Mouse (Mus musculus) midbrain, embryonic 13.5 days (tissue): ENCODE measurements around the gene Camkmt. TPM values are rescaled to one million over a fixed set of nuclear protein-coding genes. Genes with fewer than 3 reads are reported as not detected.

Experiments used
- ATAC-seq: fragments of 200-750 bp; cut with Nextera tagmentation; 2 replicates; pipeline ENCODE4 v1.8.0; 2017; ENCODE audit warnings: mild to moderate bottlenecking, moderate TSS enrichment, moderate library complexity
- H3K27ac ChIP-seq: fragments of 300-500 bp; sonication (generic); 2 replicates; pipeline ENCODE4 v1.5.1; 2015; ENCODE audit warnings: inconsistent platforms, mild to moderate bottlenecking, moderate library complexity
- H3K27me3 ChIP-seq: fragments of 300-500 bp; sonication (generic); 2 replicates; pipeline ENCODE4 v1.6.1; 2015; ENCODE audit warnings: mild to moderate bottlenecking, inconsistent platforms
- H3K36me3 ChIP-seq: fragments of 300-500 bp; sonication (generic); 2 replicates; pipeline ENCODE4 v1.6.1; 2015; ENCODE audit warnings: mild to moderate bottlenecking, inconsistent platforms
- H3K4me1 ChIP-seq: fragments of 300-500 bp; sonication (generic); replicated peaks from 2 replicates; pipeline ENCODE4 v1.6.1; 2015; ENCODE audit warnings: inconsistent platforms
- H3K4me2 ChIP-seq: fragments of 300-500 bp; sonication (generic); replicated peaks from 2 replicates; pipeline ENCODE4 v1.6.1; 2015; ENCODE audit warnings: moderate library complexity, mild to moderate bottlenecking, inconsistent platforms
- H3K4me3 ChIP-seq: fragments of 300-500 bp; sonication (generic); replicated peaks from 2 replicates; pipeline ENCODE4 v1.5.1; 2015; ENCODE audit warnings: mild to moderate bottlenecking, inconsistent platforms
- H3K9ac ChIP-seq: fragments of 300-500 bp; sonication (generic); replicated peaks from 2 replicates; pipeline ENCODE4 v1.6.1; 2015; ENCODE audit warnings: mild to moderate bottlenecking, inconsistent platforms
- H3K9me3 ChIP-seq: fragments of 300-500 bp; sonication (generic); 2 replicates; pipeline ENCODE4 v1.6.1; 2016; ENCODE audit warnings: mild to moderate bottlenecking, inconsistent platforms
- WGBS: fragments of 180-500 bp; shearing (Covaris S2); methylation state at CpG from one replicate; pipeline ENCODE4 v1.1.7; 2015; 5-methylcytosine and 5-hydroxymethylcytosine counted together
- polyA plus RNA-seq: library from polyadenylated mRNA; unstranded; fragments of >200 nt; fragmentation: Nextera tagmentation; extraction: Ambion mirVana; gene quantifications from 2 replicates; pipeline ENCODE4 v1.2.1, GENCODE M21; 2015

Camkmt gene
- polyA plus RNA-seq, 1 experiment from 2014 or later: 18.6 TPM

GRCm38 (mm10) chr17:85311348-85311747 lies 221.0 kb downstream of the Camkmt start:
- Histone ChIP-seq H3K36me3 (no peaks in the 10 kb centered on the region), H3K27ac (no peak overlapping the region), H3K27me3 (no peaks in the 10 kb centered on the region), H3K4me2 (no peak overlapping the region), H3K4me3 (no peak overlapping the region), H3K9me3 (no peaks in the 10 kb centered on the region), H3K9ac (no peak overlapping the region), H3K4me1 (no peaks in the 10 kb centered on the region)
- 77% methylated on average over 13 of the region's 13 CpGs for WGBS
- ATAC-seq: no peak

- Histone ChIP-seq H3K9me3 (no peaks in the 10 kb centered on the region), H3K36me3 (no peaks in the 10 kb centered on the region), H3K4me3 (no peak overlapping the region), H3K27ac (peak overlapping the region; percentile 44; the same call in 1 of the 2 replicates), H3K4me2 (no peak overlapping the region), H3K27me3 (no peaks in the 10 kb centered on the region), H3K4me1 (peaks cover 4% of the 10 kb centered on the region; the same call in 1 of the 2 replicates), H3K9ac (no peak overlapping the region)
- ATAC-seq: no peak
- 64% methylated on average over 10 of the region's 10 CpGs for WGBS
Observed at GRCm38 (mm10) chr17:85318401-85318800, 228.0 kb downstream of the Camkmt start.

DNA sequence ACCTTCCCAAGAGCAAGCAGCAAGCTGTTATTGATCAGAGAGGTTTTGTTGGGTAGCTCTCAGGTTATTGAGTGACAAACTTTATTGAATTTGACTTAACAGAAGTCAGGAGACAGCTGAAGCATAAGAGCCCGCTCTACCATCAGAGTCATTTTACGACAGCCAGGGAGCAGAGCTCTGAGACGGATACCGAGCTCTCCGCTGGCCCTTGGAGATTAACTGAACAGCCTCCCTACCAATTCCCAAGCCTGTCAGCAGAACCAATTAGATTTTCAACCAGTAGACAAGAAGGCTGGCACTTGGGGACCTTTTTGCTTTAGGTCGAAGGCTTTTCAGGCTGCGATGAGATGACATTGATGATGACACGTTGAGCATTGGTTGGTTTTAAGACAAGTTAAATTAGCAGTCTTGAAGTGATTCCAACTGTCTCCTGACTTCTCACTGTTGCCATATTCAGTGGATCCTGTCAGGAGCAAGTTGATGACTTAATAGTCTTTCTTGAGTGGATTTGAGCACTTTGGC lies 229.5 kb downstream of the Camkmt start:
- ATAC-seq: no peak

DNA sequence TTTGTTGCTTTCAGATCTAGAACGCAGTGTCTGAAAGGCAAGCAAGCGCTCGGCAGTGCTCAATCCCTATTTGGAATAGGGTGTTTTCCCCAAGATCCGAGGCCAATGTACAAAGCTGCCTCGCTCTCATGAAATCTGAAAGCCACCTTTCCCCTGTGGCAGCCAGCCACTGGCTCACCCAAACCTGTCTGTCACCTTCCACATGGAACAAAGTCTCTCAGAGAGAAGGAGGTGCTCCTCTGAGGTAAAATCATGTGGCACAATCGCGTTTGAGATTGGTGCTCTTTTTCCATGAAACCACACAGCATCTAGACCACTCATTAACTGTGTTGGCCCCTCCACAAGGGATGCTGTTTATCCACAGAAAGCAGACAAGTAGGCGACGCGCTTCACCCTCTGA lies 238.5 kb downstream of the Camkmt start:
- Histone ChIP-seq H3K27ac (no peak overlapping the region), H3K27me3 (no peaks in the 10 kb centered on the region), H3K4me2 (no peak overlapping the region), H3K9ac (no peak overlapping the region), H3K9me3 (no peaks in the 10 kb centered on the region), H3K4me3 (no peak overlapping the region), H3K36me3 (no peaks in the 10 kb centered on the region), H3K4me1 (no peaks in the 10 kb centered on the region)
- no peak for ATAC-seq
- 85% methylated on average over 10 of the region's 10 CpGs for WGBS

More for the DNA sequence above, 229.5 kb downstream of the Camkmt start:
- WGBS: 57% methylated on average over 8 of the region's 8 CpGs
- H3K9ac ChIP-seq: no peak overlapping the region
- no peak overlapping the region for H3K27ac ChIP-seq
- H3K4me1 ChIP-seq: peaks cover 4% of the 10 kb centered on the region; the same call in 1 of the 2 replicates
- no peaks in the 10 kb centered on the region for H3K36me3 ChIP-seq
- H3K4me2 ChIP-seq: no peak overlapping the region
- H3K27me3 ChIP-seq: no peaks in the 10 kb centered on the region
- H3K4me3 ChIP-seq: no peak overlapping the region
- H3K9me3 ChIP-seq: no peaks in the 10 kb centered on the region

- H3K4me1 ChIP-seq: peaks cover 4% of the 10 kb centered on the region; the same call in 1 of the 2 replicates
- WGBS: 79% methylated on average over 10 of the region's 10 CpGs
- H3K4me3 ChIP-seq: no peak overlapping the region
- H3K4me2 ChIP-seq: no peak overlapping the region
- H3K27me3 ChIP-seq: no peaks in the 10 kb centered on the region
- H3K36me3 ChIP-seq: no peaks in the 10 kb centered on the region
- ATAC-seq: no peak
- no peak overlapping the region for H3K9ac ChIP-seq
- no peaks in the 10 kb centered on the region for H3K9me3 ChIP-seq
- no peak overlapping the region for H3K27ac ChIP-seq
Observed at GRCm38 (mm10) chr17:85335464-85335863, 245.1 kb downstream of the Camkmt start.

- Histone ChIP-seq H3K27me3 (no peaks in the 10 kb centered on the region), H3K4me1 (peaks cover 8% of the 10 kb centered on the region), H3K9ac (no peak overlapping the region), H3K9me3 (no peaks in the 10 kb centered on the region), H3K27ac (no peak overlapping the region), H3K4me3 (no peak overlapping the region), H3K4me2 (no peak overlapping the region), H3K36me3 (no peaks in the 10 kb centered on the region)
- WGBS: 81% methylated on average over 7 of the region's 7 CpGs
- no peak for ATAC-seq
Observed at GRCm38 (mm10) chr17:85337666-85338065, 247.3 kb downstream of the Camkmt start.

DNA sequence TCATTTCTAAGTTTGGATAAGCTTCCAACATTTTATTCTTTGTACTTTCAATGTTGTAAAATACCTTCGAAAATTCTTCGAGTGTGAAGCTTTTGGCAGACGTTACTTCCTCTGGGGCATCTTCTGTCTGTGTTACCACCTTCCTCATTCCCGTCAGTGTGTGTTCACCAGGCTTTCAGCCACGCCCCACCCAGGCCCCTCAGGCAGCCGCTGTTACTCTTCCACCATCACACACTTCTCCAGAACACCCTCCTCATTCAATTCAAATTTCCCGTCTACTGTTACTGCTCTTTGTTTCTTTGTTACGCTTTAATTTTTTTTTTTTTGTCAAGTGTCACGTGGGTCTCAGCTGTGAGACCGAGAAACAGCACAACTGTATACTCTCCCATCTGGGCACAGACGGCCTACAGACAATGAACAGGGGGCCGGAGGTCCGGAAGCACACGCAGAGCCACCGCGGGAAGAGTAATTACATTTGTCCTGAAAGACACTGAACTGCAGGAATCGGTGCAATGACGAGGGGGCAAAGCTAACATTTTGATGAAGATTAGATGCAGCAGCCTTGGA lies 250.9 kb downstream of the Camkmt start:
- Histone ChIP-seq H3K36me3 (no peaks in the 10 kb centered on the region), H3K27ac (no peak overlapping the region), H3K4me2 (peak overlapping the region; percentile 21; the same call in 1 of the 2 replicates), H3K9me3 (no peaks in the 10 kb centered on the region), H3K27me3 (no peaks in the 10 kb centered on the region), H3K4me1 (peaks cover 8% of the 10 kb centered on the region), H3K9ac (no peak overlapping the region), H3K4me3 (no peak overlapping the region)
- WGBS: 41% methylated on average over 18 of the region's 18 CpGs
- peak; percentile 60; the same call in 1 of the 2 replicates for ATAC-seq

DNA sequence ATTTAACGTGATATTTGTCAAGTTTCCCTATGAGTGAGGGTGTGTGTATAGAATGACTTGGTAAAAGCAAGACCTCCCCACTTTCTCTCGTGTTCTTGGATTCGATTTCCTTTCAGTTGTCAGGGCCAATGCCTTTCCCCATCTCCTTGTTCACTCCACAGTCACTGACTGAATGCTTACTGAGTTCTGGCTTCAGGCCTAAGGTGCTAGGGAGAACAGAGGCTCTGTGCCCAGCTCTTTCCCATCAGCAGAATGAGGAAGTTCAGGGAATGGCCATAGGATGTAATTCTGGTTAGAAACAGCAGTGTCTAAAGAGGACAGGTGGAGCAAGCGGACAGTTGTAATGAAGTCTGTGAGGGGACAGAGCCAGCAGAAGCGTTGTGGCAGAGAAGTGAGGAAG lies 252.1 kb downstream of the Camkmt start:
- H3K4me3 ChIP-seq: no peak overlapping the region
- no peak overlapping the region for H3K4me2 ChIP-seq
- peaks cover 3% of the 10 kb centered on the region; the same call in 1 of the 2 replicates for H3K4me1 ChIP-seq
- no peak for ATAC-seq
- H3K9ac ChIP-seq: no peak overlapping the region
- 92% methylated on average over 5 of the region's 5 CpGs for WGBS
- H3K27ac ChIP-seq: no peak overlapping the region
- no peaks in the 10 kb centered on the region for H3K9me3 ChIP-seq
- no peaks in the 10 kb centered on the region for H3K27me3 ChIP-seq
- no peaks in the 10 kb centered on the region for H3K36me3 ChIP-seq

GRCm38 (mm10) chr17:85343435-85343834 lies 253.1 kb downstream of the Camkmt start:
- no peak overlapping the region for H3K27ac ChIP-seq
- H3K4me3 ChIP-seq: no peak overlapping the region
- H3K36me3 ChIP-seq: no peaks in the 10 kb centered on the region
- H3K4me2 ChIP-seq: no peak overlapping the region
- ATAC-seq: no peak
- no peaks in the 10 kb centered on the region for H3K9me3 ChIP-seq
- peaks cover 3% of the 10 kb centered on the region; the same call in 1 of the 2 replicates for H3K4me1 ChIP-seq
- H3K27me3 ChIP-seq: no peaks in the 10 kb centered on the region
- H3K9ac ChIP-seq: no peak overlapping the region
- WGBS: 75% methylated on average over 13 of the region's 13 CpGs

- Histone ChIP-seq H3K4me3 (no peak overlapping the region), H3K9me3 (no peaks in the 10 kb centered on the region), H3K4me1 (no peaks in the 10 kb centered on the region), H3K27ac (no peak overlapping the region), H3K27me3 (no peaks in the 10 kb centered on the region), H3K4me2 (no peak overlapping the region), H3K36me3 (no peaks in the 10 kb centered on the region), H3K9ac (no peak overlapping the region)
- WGBS: 85% methylated on average over 6 of the region's 6 CpGs
- no peak for ATAC-seq
Observed at GRCm38 (mm10) chr17:85346701-85347100, 256.3 kb downstream of the Camkmt start.

GRCm38 (mm10) chr17:85349331-85349935 lies 259.1 kb downstream of the Camkmt start:
- H3K9ac ChIP-seq: no peak overlapping the region
- no peaks in the 10 kb centered on the region for H3K9me3 ChIP-seq
- no peak overlapping the region for H3K27ac ChIP-seq
- H3K4me3 ChIP-seq: no peak overlapping the region
- no peaks in the 10 kb centered on the region for H3K4me1 ChIP-seq
- ATAC-seq: no peak
- H3K4me2 ChIP-seq: no peak overlapping the region
- H3K27me3 ChIP-seq: no peaks in the 10 kb centered on the region
- 54% methylated on average over 8 of the region's 8 CpGs for WGBS
- H3K36me3 ChIP-seq: no peaks in the 10 kb centered on the region

DNA sequence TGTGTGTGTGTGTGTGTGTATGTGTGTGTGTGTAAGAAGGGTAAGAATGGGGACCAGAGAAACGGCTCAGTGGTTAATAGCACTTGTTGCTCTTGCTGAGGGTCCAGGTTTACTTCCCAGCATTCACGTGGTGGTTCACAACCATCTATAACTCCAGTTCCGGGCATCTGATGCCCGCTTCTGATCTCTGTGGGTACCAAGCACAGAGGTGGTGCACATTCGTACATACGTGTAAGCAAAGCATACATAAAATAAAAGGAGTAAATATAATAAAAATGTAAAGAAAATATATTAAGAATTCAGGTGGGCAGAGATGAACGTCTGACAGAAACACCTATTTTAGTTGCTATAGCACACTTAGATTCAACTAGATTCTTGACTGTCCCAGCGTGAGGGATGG lies 260.9 kb downstream of the Camkmt start:
- Histone ChIP-seq H3K36me3 (no peaks in the 10 kb centered on the region), H3K4me3 (no peak overlapping the region), H3K4me2 (no peak overlapping the region), H3K27me3 (no peaks in the 10 kb centered on the region), H3K9ac (no peak overlapping the region), H3K9me3 (no peaks in the 10 kb centered on the region), H3K4me1 (no peaks in the 10 kb centered on the region), H3K27ac (no peak overlapping the region)
- WGBS: 93% methylated on average over 8 of the region's 8 CpGs
- ATAC-seq: no peak
